Mouse (Mus musculus) limb, embryonic 14.5 days (tissue): ENCODE data around the gene 3110082I17Rik. TPM values are rescaled to one million over a fixed set of nuclear protein-coding genes. Genes with fewer than 3 reads are reported as not detected.

Experiments
- ATAC-seq: fragments of 200-750 bp; cut with Nextera tagmentation; 2 replicates; pipeline ENCODE4 v1.8.0; 2017; ENCODE audit warnings: low read depth, moderate number of reproducible peaks, moderate TSS enrichment; ENCODE audit not compliant: low FRiP score
- DNase-seq: peaks from one replicate; pipeline ENCODE4 v3.0.0-alpha.2; 2015; ENCODE audit warnings: low spot score
- H3K27ac ChIP-seq: fragments of 300-500 bp; sonication (generic); replicated peaks from 2 replicates; pipeline ENCODE4 v1.5.1; 2014; ENCODE audit warnings: low read depth, mild to moderate bottlenecking, low read length, moderate library complexity, mixed read lengths
- H3K27me3 ChIP-seq: fragments of 300-500 bp; sonication (generic); 2 replicates; pipeline ENCODE4 v1.6.1; 2014; ENCODE audit warnings: low read length, mixed read lengths; ENCODE audit not compliant: control insufficient read depth, insufficient read depth
- H3K36me3 ChIP-seq: fragments of 300-500 bp; sonication (generic); 2 replicates; pipeline ENCODE4 v1.6.1; 2014; ENCODE audit warnings: mild to moderate bottlenecking, low read length, moderate library complexity, mixed read lengths; ENCODE audit not compliant: control insufficient read depth, insufficient read depth
- H3K4me1 ChIP-seq: fragments of 300-500 bp; sonication (generic); 2 replicates; pipeline ENCODE4 v1.6.1; 2014; ENCODE audit warnings: antibody characterized with exemption, low read length, mixed read lengths; ENCODE audit not compliant: control insufficient read depth, insufficient read depth
- H3K4me2 ChIP-seq: fragments of 300-500 bp; sonication (generic); replicated peaks from 2 replicates; pipeline ENCODE4 v1.6.1; 2014; ENCODE audit warnings: low read depth, mild to moderate bottlenecking, low read length, moderate library complexity; ENCODE audit not compliant: severe bottlenecking
- H3K4me3 ChIP-seq: fragments of 300-500 bp; sonication (generic); replicated peaks from 2 replicates; pipeline ENCODE4 v1.5.1; 2014; ENCODE audit warnings: low read length
- H3K9ac ChIP-seq: fragments of 300-500 bp; sonication (generic); 2 replicates; pipeline ENCODE4 v1.6.1; 2014; ENCODE audit warnings: mild to moderate bottlenecking, low read depth, low read length, moderate library complexity; ENCODE audit not compliant: severe bottlenecking
- H3K9me3 ChIP-seq: fragments of 300-500 bp; sonication (generic); 2 replicates; pipeline ENCODE4 v1.6.1; 2016; ENCODE audit warnings: low read length; ENCODE audit not compliant: control insufficient read depth
- POLR2A ChIP-seq: fragments of 200-500 bp; IDR thresholded peaks from 2 replicates; pipeline ENCODE4 v1.8.0; 2012; ENCODE audit warnings: inconsistent platforms, mild to moderate bottlenecking, moderate library complexity, borderline replicate concordance; ENCODE audit not compliant: insufficient read depth, insufficient read length; ENCODE audit errors: extremely low read depth
- WGBS: fragments of 180-500 bp; shearing (Covaris S2); extraction: QIAGEN DNeasy Blood & Tissue Kit; methylation state at CpG from one replicate; pipeline ENCODE4 v1.1.7; 2014; 5-methylcytosine and 5-hydroxymethylcytosine counted together
- polyA plus RNA-seq, 2 experiments: library from polyadenylated mRNA; depleted of rRNA in 1 of 2; stranded (reverse) in 1 of 2; unstranded in 1 of 2; fragments of >200 nt; fragmentation: Nextera tagmentation in 1 of 2; extraction: Ambion mirVana in 1 of 2; gene quantifications; 2 replicates each; pipeline versions ENCODE4 v1.2.1 to v1.2.3; 2012 to 2014

Gene 3110082I17Rik
- polyA plus RNA-seq, 2 experiments: 23.2 to 27.9 TPM

GRCm38 (mm10) chr5:139367884-139368458, 92.4 kb downstream of the 3110082I17Rik start:
- Histone ChIP-seq H3K27me3 (no peaks in the 10 kb centered on the region), H3K9ac (no peak overlapping the region), H3K9me3 (no peaks in the 10 kb centered on the region), H3K4me2 (no peak overlapping the region), H3K27ac (no peak overlapping the region), H3K36me3 (no peaks in the 10 kb centered on the region), H3K4me1 (peaks cover 29% of the 10 kb centered on the region), H3K4me3 (no peak overlapping the region)
- DNase-seq (no peak), ATAC-seq (no peak)
- WGBS: 88% methylated on average over 4 of the region's 4 CpGs
- TF ChIP-seq POLR2A: no peak

GRCm38 (mm10) chr5:139366484-139366883, 93.8 kb downstream of the 3110082I17Rik start:
- Histone ChIP-seq H3K27ac (no peak overlapping the region), H3K4me1 (peaks cover 21% of the 10 kb centered on the region), H3K4me3 (no peak overlapping the region), H3K27me3 (no peaks in the 10 kb centered on the region), H3K4me2 (no peak overlapping the region), H3K9ac (no peak overlapping the region), H3K36me3 (peaks cover 6% of the 10 kb centered on the region), H3K9me3 (no peaks in the 10 kb centered on the region)
- DNase-seq: no peak
- no peak for ATAC-seq
- TF ChIP-seq POLR2A: no peak
- WGBS: 78% methylated on average over 11 of the region's 11 CpGs

- Histone ChIP-seq H3K4me2 (no peak overlapping the region), H3K27ac (no peak overlapping the region), H3K9me3 (no peaks in the 10 kb centered on the region), H3K36me3 (peaks cover 6% of the 10 kb centered on the region), H3K27me3 (no peaks in the 10 kb centered on the region), H3K9ac (no peak overlapping the region), H3K4me1 (peaks cover 15% of the 10 kb centered on the region), H3K4me3 (no peak overlapping the region)
- no peak for TF ChIP-seq POLR2A
- no peak for DNase-seq
- no peak for ATAC-seq
- 86% methylated on average over 1 of the region's 1 CpGs for WGBS
Observed at GRCm38 (mm10) chr5:139365827-139366226, 94.5 kb downstream of the 3110082I17Rik start.

- WGBS: 27% methylated on average over 5 of the region's 5 CpGs
- TF ChIP-seq POLR2A: no peak
- Histone ChIP-seq H3K36me3 (peaks cover 6% of the 10 kb centered on the region), H3K4me2 (no peak overlapping the region), H3K4me3 (no peak overlapping the region), H3K27ac (0 out of 2 replicates have a peak overlapping the region, but pooled peaks have one; percentile 26), H3K9ac (0 out of 2 replicates have a peak overlapping the region, but pooled peaks have one; percentile 12), H3K27me3 (no peaks in the 10 kb centered on the region), H3K9me3 (no peaks in the 10 kb centered on the region), H3K4me1 (peaks cover 11% of the 10 kb centered on the region; the same call in 1 of the 2 replicates)
- no peak for DNase-seq
- ATAC-seq: no peak
Observed at GRCm38 (mm10) chr5:139364911-139365571, 95.3 kb downstream of the 3110082I17Rik start.

GRCm38 (mm10) chr5:139364260-139364910, 95.9 kb downstream of the 3110082I17Rik start:
- Histone ChIP-seq H3K27ac (0 out of 2 replicates have a peak overlapping the region, but pooled peaks have one; percentile 26), H3K4me2 (no peak overlapping the region; the same call in 1 of the 2 replicates), H3K9me3 (no peaks in the 10 kb centered on the region), H3K4me1 (peaks cover 11% of the 10 kb centered on the region; the same call in 1 of the 2 replicates), H3K9ac (0 out of 2 replicates have a peak overlapping the region, but pooled peaks have one; percentile 12), H3K27me3 (no peaks in the 10 kb centered on the region), H3K36me3 (peaks cover 6% of the 10 kb centered on the region), H3K4me3 (no peak overlapping the region)
- ATAC-seq (peak; percentile 52), DNase-seq (peak; percentile 82)
- WGBS: 28% methylated on average over 12 of the region's 12 CpGs
- TF ChIP-seq POLR2A: no peak
